Mouse (Mus musculus) liver, embryonic 15.5 days (tissue): ENCODE results near the gene Kit. TPM values are rescaled to one million over a fixed set of nuclear protein-coding genes. Genes with fewer than 3 reads are reported as not detected.

ENCODE experiments used
- ATAC-seq: fragments of 200-750 bp; cut with Nextera tagmentation; 2 replicates; pipeline ENCODE4 v1.8.0; 2017; ENCODE audit warnings: moderate number of reproducible peaks, mild to moderate bottlenecking, moderate library complexity; ENCODE audit not compliant: insufficient read depth
- H3K27ac ChIP-seq: fragments of 300-500 bp; sonication (generic); replicated peaks from 2 replicates; pipeline ENCODE4 v1.5.1; 2015; ENCODE audit warnings: mild to moderate bottlenecking, inconsistent platforms
- H3K27me3 ChIP-seq: fragments of 300-500 bp; sonication (generic); 2 replicates; pipeline ENCODE4 v1.6.1; 2015; ENCODE audit warnings: mild to moderate bottlenecking, inconsistent platforms
- H3K36me3 ChIP-seq: fragments of 300-500 bp; sonication (generic); replicated peaks from 2 replicates; pipeline ENCODE4 v1.6.1; 2015; ENCODE audit warnings: moderate library complexity, mild to moderate bottlenecking, inconsistent platforms
- H3K4me1 ChIP-seq: fragments of 300-500 bp; sonication (generic); replicated peaks from 2 replicates; pipeline ENCODE4 v1.6.1; 2015; ENCODE audit warnings: inconsistent platforms
- H3K4me2 ChIP-seq: fragments of 300-500 bp; sonication (generic); 2 replicates; pipeline ENCODE4 v1.6.1; 2015; ENCODE audit warnings: moderate library complexity, mild to moderate bottlenecking, inconsistent platforms
- H3K4me3 ChIP-seq: fragments of 300-500 bp; sonication (generic); replicated peaks from 2 replicates; pipeline ENCODE4 v1.5.1; 2015; ENCODE audit warnings: mild to moderate bottlenecking, inconsistent platforms
- H3K9ac ChIP-seq: fragments of 300-500 bp; sonication (generic); 2 replicates; pipeline ENCODE4 v1.6.1; 2015; ENCODE audit warnings: moderate library complexity, mild to moderate bottlenecking, inconsistent platforms
- H3K9me3 ChIP-seq: fragments of 300-500 bp; sonication (generic); replicated peaks from 2 replicates; pipeline ENCODE4 v1.6.1; 2016; ENCODE audit warnings: inconsistent platforms
- WGBS: fragments of 180-500 bp; shearing (Covaris S2); methylation state at CpG from one replicate; pipeline ENCODE4 v1.1.7; 2015; ENCODE audit warnings: mixed read lengths; ENCODE audit not compliant: insufficient replicate concordance; 5-methylcytosine and 5-hydroxymethylcytosine counted together
- polyA plus RNA-seq: library from polyadenylated mRNA; unstranded; fragments of >200 nt; fragmentation: Nextera tagmentation; extraction: Ambion mirVana; gene quantifications from 2 replicates; pipeline ENCODE4 v1.2.1, GENCODE M21; 2015

Kit gene
- polyA plus RNA-seq, 1 experiment from 2014 or later, result 13.9 TPM

- H3K9ac ChIP-seq, result no peak overlapping the region
- H3K4me1 ChIP-seq, result peaks cover 10% of the 10 kb centered on the region; the same call in 1 of the 2 replicates
- 71% methylated on average over 12 of the region's 12 CpGs for WGBS
- no peaks in the 10 kb centered on the region for H3K27me3 ChIP-seq
- H3K4me3 ChIP-seq, result no peak overlapping the region
- 0 out of 2 replicates have a peak, but pooled peaks cover 3% of the 10 kb centered on the region for H3K36me3 ChIP-seq
- H3K9me3 ChIP-seq, result no peaks in the 10 kb centered on the region
- no peak for ATAC-seq
- H3K27ac ChIP-seq, result no peak overlapping the region
- no peak overlapping the region for H3K4me2 ChIP-seq
Measured at GRCm38 (mm10) chr5:75635385-75635784, 60.7 kb downstream of the Kit start.

- no peak overlapping the region for H3K27ac ChIP-seq
- WGBS, result 68% methylated on average over 11 of the region's 11 CpGs
- no peaks in the 10 kb centered on the region for H3K27me3 ChIP-seq
Measured at GRCm38 (mm10) chr5:75640637-75641036, 65.9 kb downstream of the Kit start.

GRCm38 (mm10) chr5:75647046-75647445 lies 72.3 kb downstream of the Kit start:
- no peak overlapping the region for H3K9ac ChIP-seq
- no peak overlapping the region for H3K4me3 ChIP-seq
- peaks cover 6% of the 10 kb centered on the region; the same call in 1 of the 2 replicates for H3K36me3 ChIP-seq
- no peak overlapping the region for H3K27ac ChIP-seq
- no peaks in the 10 kb centered on the region for H3K27me3 ChIP-seq
- no peak for ATAC-seq
- H3K4me2 ChIP-seq, result no peak overlapping the region
- WGBS, result 79% methylated on average over 5 of the region's 5 CpGs
- no peaks in the 10 kb centered on the region for H3K4me1 ChIP-seq
- H3K9me3 ChIP-seq, result no peaks in the 10 kb centered on the region

More at GRCm38 (mm10) chr5:75640637-75641036, 65.9 kb downstream of the Kit start:
- Histone ChIP-seq H3K9me3 (no peaks in the 10 kb centered on the region), H3K4me3 (no peak overlapping the region), H3K9ac (no peak overlapping the region), H3K36me3 (peaks cover 3% of the 10 kb centered on the region; the same call in 1 of the 2 replicates), H3K4me1 (no peaks in the 10 kb centered on the region), H3K4me2 (no peak overlapping the region)
- ATAC-seq, result no peak

- Histone ChIP-seq H3K4me2 (no peak overlapping the region), H3K27me3 (no peaks in the 10 kb centered on the region), H3K36me3 (peaks cover 31% of the 10 kb centered on the region; the same call in 1 of the 2 replicates), H3K9ac (no peak overlapping the region), H3K27ac (no peak overlapping the region), H3K4me1 (no peaks in the 10 kb centered on the region), H3K9me3 (no peaks in the 10 kb centered on the region), H3K4me3 (no peak overlapping the region)
- 87% methylated on average over 8 of the region's 8 CpGs for WGBS
- ATAC-seq, result no peak
Measured at GRCm38 (mm10) chr5:75650566-75650965, 75.8 kb downstream of the Kit start.

- Histone ChIP-seq H3K9ac (no peak overlapping the region), H3K27ac (no peak overlapping the region), H3K4me1 (no peaks in the 10 kb centered on the region), H3K4me3 (no peak overlapping the region), H3K4me2 (no peak overlapping the region), H3K36me3 (peaks cover 25% of the 10 kb centered on the region; the same call in 1 of the 2 replicates), H3K27me3 (no peaks in the 10 kb centered on the region), H3K9me3 (no peaks in the 10 kb centered on the region)
- ATAC-seq, result no peak
- WGBS, result 80% methylated on average over 8 of the region's 8 CpGs
Measured at GRCm38 (mm10) chr5:75653431-75653830, 78.7 kb downstream of the Kit start.

GRCm38 (mm10) chr5:75658575-75658974 lies 83.9 kb downstream of the Kit start:
- H3K9me3 ChIP-seq, result no peaks in the 10 kb centered on the region
- H3K27ac ChIP-seq, result no peak overlapping the region
- H3K4me3 ChIP-seq, result no peak overlapping the region
- no peaks in the 10 kb centered on the region for H3K4me1 ChIP-seq
- H3K9ac ChIP-seq, result no peak overlapping the region
- 73% methylated on average over 6 of the region's 6 CpGs for WGBS
- no peak for ATAC-seq
- H3K36me3 ChIP-seq, result 0 out of 2 replicates have a peak, but pooled peaks cover 12% of the 10 kb centered on the region
- no peaks in the 10 kb centered on the region for H3K27me3 ChIP-seq
- no peak overlapping the region for H3K4me2 ChIP-seq

GRCm38 (mm10) chr5:75660342-75660741 lies 85.6 kb downstream of the Kit start:
- Histone ChIP-seq H3K4me1 (no peaks in the 10 kb centered on the region), H3K4me2 (no peak overlapping the region), H3K4me3 (no peak overlapping the region), H3K9me3 (no peaks in the 10 kb centered on the region), H3K36me3 (0 out of 2 replicates have a peak, but pooled peaks cover 2% of the 10 kb centered on the region), H3K27ac (no peak overlapping the region), H3K9ac (no peak overlapping the region), H3K27me3 (no peaks in the 10 kb centered on the region)
- ATAC-seq, result no peak
- WGBS, result 90% methylated on average over 27 of the region's 27 CpGs

GRCm38 (mm10) chr5:75662466-75662865 lies 87.8 kb downstream of the Kit start:
- Histone ChIP-seq H3K27ac (no peak overlapping the region), H3K9me3 (no peaks in the 10 kb centered on the region), H3K4me2 (no peak overlapping the region), H3K4me3 (no peak overlapping the region), H3K4me1 (no peaks in the 10 kb centered on the region), H3K9ac (no peak overlapping the region), H3K27me3 (no peaks in the 10 kb centered on the region), H3K36me3 (no peaks in the 10 kb centered on the region)
- WGBS, result 72% methylated on average over 12 of the region's 12 CpGs
- ATAC-seq, result no peak

GRCm38 (mm10) chr5:75663768-75664167 lies 89.1 kb downstream of the Kit start:
- H3K27me3 ChIP-seq, result no peaks in the 10 kb centered on the region
- H3K9me3 ChIP-seq, result no peaks in the 10 kb centered on the region
- WGBS, result 68% methylated on average over 2 of the region's 2 CpGs
- no peak overlapping the region for H3K4me2 ChIP-seq
- H3K27ac ChIP-seq, result no peak overlapping the region
- no peak for ATAC-seq
- H3K4me1 ChIP-seq, result no peaks in the 10 kb centered on the region
- no peaks in the 10 kb centered on the region for H3K36me3 ChIP-seq
- H3K4me3 ChIP-seq, result no peak overlapping the region
- H3K9ac ChIP-seq, result no peak overlapping the region

- ATAC-seq, result no peak
- Histone ChIP-seq H3K4me3 (no peak overlapping the region), H3K36me3 (no peaks in the 10 kb centered on the region), H3K27me3 (no peaks in the 10 kb centered on the region), H3K9me3 (no peaks in the 10 kb centered on the region), H3K27ac (no peak overlapping the region), H3K4me2 (no peak overlapping the region), H3K4me1 (no peaks in the 10 kb centered on the region), H3K9ac (no peak overlapping the region)
- WGBS, result 45% methylated on average over 3 of the region's 3 CpGs
Measured at GRCm38 (mm10) chr5:75667083-75667482, 92.4 kb downstream of the Kit start.

GRCm38 (mm10) chr5:75671136-75671788 lies 96.5 kb downstream of the Kit start:
- no peak overlapping the region for H3K9ac ChIP-seq
- ATAC-seq, result no peak
- H3K27ac ChIP-seq, result no peak overlapping the region
- H3K36me3 ChIP-seq, result no peaks in the 10 kb centered on the region
- H3K4me3 ChIP-seq, result no peak overlapping the region
- H3K4me2 ChIP-seq, result no peak overlapping the region
- H3K4me1 ChIP-seq, result no peaks in the 10 kb centered on the region
- H3K9me3 ChIP-seq, result no peaks in the 10 kb centered on the region
- 50% methylated on average over 5 of the region's 5 CpGs for WGBS
- no peaks in the 10 kb centered on the region for H3K27me3 ChIP-seq

- no peaks in the 10 kb centered on the region for H3K36me3 ChIP-seq
- no peak overlapping the region for H3K9ac ChIP-seq
- no peak for ATAC-seq
- no peak overlapping the region for H3K4me3 ChIP-seq
- H3K4me1 ChIP-seq, result no peaks in the 10 kb centered on the region
- H3K27ac ChIP-seq, result no peak overlapping the region
- no peaks in the 10 kb centered on the region for H3K9me3 ChIP-seq
- H3K27me3 ChIP-seq, result no peaks in the 10 kb centered on the region
- whole genome bisulfite sequencing, result 52% methylated on average over 3 of the region's 3 CpGs
- no peak overlapping the region for H3K4me2 ChIP-seq
Measured at GRCm38 (mm10) chr5:75676024-75676423, 101.3 kb downstream of the Kit start.
